Mouse (Mus musculus) liver, postnatal 0 days (tissue): ENCODE results near the gene Eml1.

Source experiments
- CTCF ChIP-seq: sonication (generic); IDR thresholded peaks from 2 replicates; pipeline ENCODE4 v1.5.1; 2016; ENCODE audit warnings: antibody characterized with exemption, low read depth
- EP300 ChIP-seq: IDR thresholded peaks from 2 replicates; pipeline ENCODE4 v1.6.1; 2016; ENCODE audit warnings: antibody characterized with exemption, low read depth, mild to moderate bottlenecking

DNA sequence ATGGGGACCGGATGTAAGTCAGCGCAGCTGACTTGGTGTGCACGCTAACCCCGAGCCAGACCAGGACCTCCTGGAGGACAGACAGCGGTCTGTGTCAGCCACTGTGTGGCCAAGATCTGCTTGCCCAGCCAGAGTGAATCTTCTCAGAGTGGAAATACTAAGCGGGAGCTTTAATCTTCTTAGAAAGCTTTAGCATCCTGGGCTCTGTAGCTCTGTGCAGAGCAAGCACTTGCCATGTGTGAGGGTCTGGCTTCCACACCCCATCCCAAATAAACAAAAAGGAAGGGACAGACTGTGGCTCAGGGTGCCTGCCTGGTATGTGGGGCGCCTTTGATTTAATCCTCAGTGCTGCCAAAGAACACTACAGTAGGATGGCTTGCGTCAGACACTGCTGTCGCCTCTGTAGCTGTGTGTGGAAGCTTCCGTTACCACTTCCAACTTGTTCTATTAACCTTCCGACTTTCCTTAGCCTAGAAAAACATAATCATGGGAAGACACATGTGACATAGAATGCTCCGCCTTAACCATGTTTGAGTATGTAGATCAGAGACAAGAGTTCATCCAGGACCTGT is 64.8 kb downstream of the Eml1 start:
- TF ChIP-seq CTCF (no peak), EP300 (no peak)
